Mouse (Mus musculus): ENCODE data around the gene Vmn1r6. TPM values are rescaled to one million over a fixed set of nuclear protein-coding genes. Genes with fewer than 3 reads are reported as not detected.

Gene Vmn1r6
- polyA plus RNA-seq (2021; fragmentation: Nextera tagmentation) = not detected in 2 replicates
- long read RNA-seq, experiment 1 = 0 reads
- long read RNA-seq, experiment 2 = 0 reads

DNA sequence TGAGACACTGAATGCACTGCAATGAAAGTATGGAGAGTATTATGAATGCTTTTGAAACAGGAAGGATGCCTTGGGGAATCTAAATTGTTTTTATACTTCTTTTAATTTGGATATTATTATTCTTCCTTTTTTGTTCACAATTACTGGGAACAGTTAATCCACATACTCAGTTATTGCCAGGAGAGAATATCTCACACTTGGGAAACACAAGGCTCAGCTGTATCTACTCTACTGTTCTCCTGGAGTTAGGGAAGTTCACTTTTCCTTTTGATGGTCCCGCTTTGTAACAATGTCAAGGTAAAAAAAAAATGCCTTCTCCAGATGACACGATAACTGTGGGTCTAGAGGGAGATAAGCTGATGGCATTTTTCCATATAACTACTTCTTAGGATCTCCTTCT is at the start of gene Vmn1r6:
Vmn1r6 (plus strand) TSS at position 301 of the 400 bp plus-strand sequence.

GRCm38 (mm10) chr6:56969973-56970372 is 27.1 kb upstream of the Vmn1r6 start, which contains the start of gene Vmn1r5:
Gene Vmn1r5 (plus strand): TSS chr6:56970273.

DNA sequence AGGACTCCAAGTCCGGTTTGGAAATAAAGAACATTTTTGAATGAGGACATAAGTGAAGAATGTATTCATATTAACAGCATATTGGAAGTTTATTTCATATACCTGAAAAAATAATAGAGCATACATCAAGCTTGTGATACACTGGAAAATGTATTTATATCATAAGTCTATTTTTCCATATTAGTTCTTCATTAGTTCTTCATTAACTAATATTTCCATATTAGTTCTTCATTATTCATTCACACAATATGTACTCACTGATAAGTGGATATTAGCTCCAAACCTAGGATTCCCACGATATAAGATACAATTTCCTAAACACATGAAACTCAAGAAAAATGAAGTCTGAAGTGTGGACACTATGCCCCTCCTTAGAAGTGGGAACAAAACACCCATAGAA is 28.2 kb downstream of the Vmn1r6 start, which contains the start of gene Vmn1r7:
Vmn1r7 (minus strand) TSS at position 101 of the 400 bp plus-strand sequence.

GRCm38 (mm10) chr6:57031984-57032383 is 34.9 kb downstream of the Vmn1r6 start, which contains the start of gene Vmn1r8:
Gene Vmn1r8 (plus strand): TSS chr6:57032284.

Other genes starting within 250 kb of the Vmn1r6 start
- gene Kbtbd2, start 199.4 kb upstream of the Vmn1r6 start, polyA plus RNA-seq (2021; fragmentation: Nextera tagmentation) = 17.2 and 22.6 TPM in 2 replicates
- gene Fkbp9, start 165.2 kb upstream of the Vmn1r6 start, polyA plus RNA-seq (2021; fragmentation: Nextera tagmentation) = 25.1 and 37.5 TPM in 2 replicates
- gene Nt5c3, start 73.3 kb upstream of the Vmn1r6 start, polyA plus RNA-seq (2021; fragmentation: Nextera tagmentation) = 93.8 and 101 TPM in 2 replicates
- gene Vmn1r4, start 73.2 kb upstream of the Vmn1r6 start, polyA plus RNA-seq (2021; fragmentation: Nextera tagmentation) = 0.13 and 0.38 TPM in 2 replicates
- gene Vmn1r5, start 27.0 kb upstream of the Vmn1r6 start, polyA plus RNA-seq (2021; fragmentation: Nextera tagmentation) = not detected in 2 replicates
- not detected in 2 replicates for gene Vmn1r7, start 28.1 kb downstream of the Vmn1r6 start, polyA plus RNA-seq (2021; fragmentation: Nextera tagmentation)
- gene Vmn1r8, start 35.0 kb downstream of the Vmn1r6 start, polyA plus RNA-seq (2021; fragmentation: Nextera tagmentation) = not detected in 2 replicates
- gene Vmn1r9, start 69.5 kb downstream of the Vmn1r6 start, polyA plus RNA-seq (2021; fragmentation: Nextera tagmentation) = not detected in 2 replicates
- gene Vmn1r10, start 112.2 kb downstream of the Vmn1r6 start, polyA plus RNA-seq (2021; fragmentation: Nextera tagmentation) = not detected in 2 replicates
- gene Vmn1r11, start 136.2 kb downstream of the Vmn1r6 start, polyA plus RNA-seq (2021; fragmentation: Nextera tagmentation) = not detected in 2 replicates
- gene Vmn1r12, start 159.7 kb downstream of the Vmn1r6 start, polyA plus RNA-seq (2021; fragmentation: Nextera tagmentation) = not detected in 2 replicates
- gene Vmn1r13, start 206.0 kb downstream of the Vmn1r6 start, polyA plus RNA-seq (2021; fragmentation: Nextera tagmentation) = not detected in 2 replicates
- gene Vmn1r14, start 234.4 kb downstream of the Vmn1r6 start, polyA plus RNA-seq (2021; fragmentation: Nextera tagmentation) = not detected in 2 replicates

Measured in layer of hippocampus, adult 6 months (tissue).